9 mouse cellular contexts compared by ENCODE assay signal in the genomic region with DNA sequence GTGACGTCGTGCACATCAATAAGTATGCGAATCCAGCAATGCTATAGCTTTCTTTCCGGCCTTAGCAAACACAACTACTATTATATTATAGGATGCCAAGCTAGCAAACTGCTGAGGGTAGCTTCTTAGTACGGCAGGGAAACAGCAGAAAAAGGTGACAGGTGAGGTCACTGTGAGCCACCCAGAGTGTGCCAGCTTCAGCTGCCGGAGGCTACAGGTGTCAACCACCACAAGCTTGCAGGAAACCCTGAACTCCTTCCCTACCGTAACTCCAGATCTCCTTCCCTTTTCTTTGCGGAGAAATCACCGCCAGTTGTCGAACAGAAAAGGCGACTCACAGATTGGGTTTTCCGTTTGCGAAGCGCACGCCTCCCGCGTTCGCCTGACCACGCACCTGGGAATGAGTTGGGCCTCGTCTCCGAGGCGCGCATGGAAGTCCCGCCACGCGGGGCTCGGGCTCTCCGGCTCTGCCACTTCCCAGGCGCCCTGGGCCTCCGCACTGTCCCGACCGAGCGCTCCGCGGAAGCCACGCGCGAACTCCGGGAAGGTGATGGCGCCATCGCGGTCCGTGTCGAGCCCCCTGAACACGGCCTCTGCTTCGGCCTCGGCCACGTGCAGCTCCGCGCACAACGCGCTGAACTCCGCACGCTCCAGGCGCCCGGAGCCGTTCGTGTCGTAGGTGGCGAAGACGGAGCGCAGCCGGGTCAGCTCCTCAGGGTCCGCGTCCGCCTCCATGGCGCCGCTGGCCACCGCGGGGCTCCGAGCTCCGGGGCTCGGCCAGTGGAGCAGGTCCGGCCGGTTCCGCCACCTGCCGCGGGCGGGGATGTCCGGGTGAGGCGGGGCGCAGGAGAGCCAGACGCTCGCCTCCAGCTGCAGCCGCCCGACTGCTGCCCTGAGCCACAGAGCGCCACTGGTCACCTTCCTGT. TPM values are rescaled to one million over a fixed set of nuclear protein-coding genes. Genes with fewer than 3 reads are reported as not detected.
DNase-seq lines count a peak whose midpoint lies in the region; ATAC-seq lines count a peak whose summit lies in the region.
"Had no signal": no experiment of that assay in that cellular context is flagged by ENCODE, and none has a peak within 500 bp of the region (broad histone marks: within the 10 kb centered on the region; RNA-seq: fewer than 3 reads in every experiment).

A gene (minus strand): TSS at position 735 of the 926 bp plus-strand sequence.

- H3K9me3 ChIP-seq in forebrain, embryonic 10.5 days = no peaks in the 10 kb centered on the region
- no peaks in the 10 kb centered on the region for H3K9me3 ChIP-seq in hindbrain, embryonic 13.5 days
- H3K9me3 ChIP-seq in limb, embryonic 12.5 days = no peaks in the 10 kb centered on the region
- H3K9me3 ChIP-seq in midbrain, embryonic 13.5 days = no peaks in the 10 kb centered on the region
- no peaks in the 10 kb centered on the region for H3K9me3 ChIP-seq in stomach, embryonic 16.5 days (replicated peaks; ENCODE audit: control insufficient read depth, low read length)

- ATAC-seq in hindbrain, embryonic 13.5 days (ENCODE audit: low FRiP score) = peak; percentile 92
- peak; percentile 80 for ATAC-seq in limb, embryonic 12.5 days (ENCODE audit: insufficient number of reproducible peaks, insufficient read depth, low FRiP score, low TSS enrichment, low read depth)
- peak; percentile 91 for ATAC-seq in midbrain, embryonic 13.5 days
- ATAC-seq in stomach, embryonic 16.5 days (ENCODE audit: insufficient read depth, low FRiP score) = peak; percentile 94

- H3K36me3 ChIP-seq in forebrain, embryonic 10.5 days (replicated peaks) = no peaks in the 10 kb centered on the region
- H3K36me3 ChIP-seq in hindbrain, embryonic 13.5 days = no peaks in the 10 kb centered on the region
- no peaks in the 10 kb centered on the region for H3K36me3 ChIP-seq in limb, embryonic 12.5 days
- no peaks in the 10 kb centered on the region for H3K36me3 ChIP-seq in midbrain, embryonic 13.5 days
- no peaks in the 10 kb centered on the region for H3K36me3 ChIP-seq in stomach, embryonic 16.5 days (ENCODE audit: control insufficient read depth, insufficient read depth, low read length)

- peak within 1 kb of the TSS; percentile 99 for H3K4me2 ChIP-seq in hindbrain, embryonic 13.5 days
- H3K4me2 ChIP-seq in limb, embryonic 12.5 days = peak within 1 kb of the TSS; percentile 97
- peak within 1 kb of the TSS; percentile 97 for H3K4me2 ChIP-seq in midbrain, embryonic 13.5 days (replicated peaks)
- H3K4me2 ChIP-seq in stomach, embryonic 16.5 days (ENCODE audit: low read depth, low read length) = peak within 1 kb of the TSS; percentile 94

- peak within 1 kb of the TSS; percentile 65 for H3K4me3 ChIP-seq in forebrain, embryonic 10.5 days
- H3K4me3 ChIP-seq in hindbrain, embryonic 13.5 days = peak within 1 kb of the TSS; percentile 61
- H3K4me3 ChIP-seq in limb, embryonic 12.5 days (replicated peaks) = peak within 1 kb of the TSS; percentile 55
- H3K4me3 ChIP-seq in midbrain, embryonic 13.5 days (replicated peaks) = peak within 1 kb of the TSS; percentile 58
- peak within 1 kb of the TSS; percentile 60 for H3K4me3 ChIP-seq in stomach, embryonic 16.5 days (replicated peaks; ENCODE audit: low read length)

- WGBS in forebrain, embryonic 10.5 days = 6% methylated on average over 87 of the region's 87 CpGs
- WGBS in hindbrain, embryonic 13.5 days = 6% methylated on average over 87 of the region's 87 CpGs
- 5% methylated on average over 78 of the region's 87 CpGs for WGBS in limb, embryonic 12.5 days
- 5% methylated on average over 85 of the region's 87 CpGs for WGBS in midbrain, embryonic 13.5 days
- 3% methylated on average over 87 of the region's 87 CpGs for WGBS in stomach, embryonic 16.5 days

- peak; percentile 16 to 19 for DNase-seq in gastrocnemius, postnatal 4 days (ENCODE audit: low spot score in 2 of 2)
- DNase-seq in gastrocnemius, adult 8-10 months (ENCODE audit: low spot score in 2 of 2) = no peak
- peak; percentile 53 for DNase-seq in forebrain, embryonic 10.5 days (ENCODE audit: extremely low spot score, low spot score)
- DNase-seq in spleen, postnatal 4 days (ENCODE audit: low spot score in 2 of 2) = no peak

- H3K27ac ChIP-seq in forebrain, embryonic 10.5 days = peak within 1 kb of the TSS; percentile 86
- H3K27ac ChIP-seq in hindbrain, embryonic 13.5 days = no peak within 1 kb of the TSS
- no peak within 1 kb of the TSS for H3K27ac ChIP-seq in limb, embryonic 12.5 days
- H3K27ac ChIP-seq in midbrain, embryonic 13.5 days = no peak within 1 kb of the TSS
- peak within 1 kb of the TSS; percentile 72 for H3K27ac ChIP-seq in stomach, embryonic 16.5 days (ENCODE audit: low read length)

- peaks cover 43% of the 10 kb centered on the region for H3K27me3 ChIP-seq in forebrain, embryonic 10.5 days (ENCODE audit: poor library complexity, severe bottlenecking)
- peaks cover 34% of the 10 kb centered on the region for H3K27me3 ChIP-seq in hindbrain, embryonic 13.5 days
- peaks cover 30% of the 10 kb centered on the region for H3K27me3 ChIP-seq in limb, embryonic 12.5 days
- peaks cover 33% of the 10 kb centered on the region for H3K27me3 ChIP-seq in midbrain, embryonic 13.5 days
- H3K27me3 ChIP-seq in stomach, embryonic 16.5 days (ENCODE audit: control insufficient read depth, insufficient read depth, low read length) = no peaks in the 10 kb centered on the region

- H3K4me1 ChIP-seq in forebrain, embryonic 10.5 days = peaks cover 11% of the 10 kb centered on the region
- peaks cover 11% of the 10 kb centered on the region; the same call in 1 of the 2 replicates for H3K4me1 ChIP-seq in hindbrain, embryonic 13.5 days (replicated peaks)
- H3K4me1 ChIP-seq in limb, embryonic 12.5 days (replicated peaks) = peaks cover 4% of the 10 kb centered on the region; the same call in 1 of the 2 replicates
- peaks cover 12% of the 10 kb centered on the region for H3K4me1 ChIP-seq in midbrain, embryonic 13.5 days (replicated peaks)
- 0 out of 2 replicates have a peak, but pooled peaks cover 5% of the 10 kb centered on the region for H3K4me1 ChIP-seq in stomach, embryonic 16.5 days (ENCODE audit: control insufficient read depth, insufficient read depth, low read length)

- H3K9ac ChIP-seq in hindbrain, embryonic 13.5 days = peak within 1 kb of the TSS; percentile 74
- peak within 1 kb of the TSS; percentile 63 for H3K9ac ChIP-seq in limb, embryonic 12.5 days (replicated peaks)
- H3K9ac ChIP-seq in midbrain, embryonic 13.5 days (replicated peaks) = peak within 1 kb of the TSS; percentile 68
- peak within 1 kb of the TSS; percentile 76 for H3K9ac ChIP-seq in stomach, embryonic 16.5 days (ENCODE audit: low read length)

RNA-seq across cellular contexts. Expression of the gene that starts here (rescaled TPM):
- total RNA-seq in gastrocnemius, postnatal 4 days (2021) = under 1 TPM; 0.22 to 0.39 TPM
- not detected for total RNA-seq in gastrocnemius, adult 8-10 months (2022)
- polyA plus RNA-seq in forebrain, embryonic 10.5 days (2016; fragmentation: Nextera tagmentation; extraction: Ambion mirVana) = 1.8 and 2.3 TPM in 2 replicates
- 0.22 and 0.31 TPM in 2 replicates for polyA plus RNA-seq in hindbrain, embryonic 13.5 days (2015; fragmentation: Nextera tagmentation; extraction: Ambion mirVana)
- polyA plus RNA-seq in limb, embryonic 12.5 days (2016; fragmentation: Nextera tagmentation; extraction: Ambion mirVana) = 1.4 and 1.5 TPM in 2 replicates
- polyA plus RNA-seq in midbrain, embryonic 13.5 days (2015; fragmentation: Nextera tagmentation; extraction: Ambion mirVana) = 0.08 and 0.09 TPM in 2 replicates
- 9.8 and 10.8 TPM in 2 replicates for polyA plus RNA-seq in stomach, embryonic 16.5 days (2015; fragmentation: Nextera tagmentation; extraction: Ambion mirVana)
- total RNA-seq: MEL had no signal

Comparison
In these comparisons a context has a peak if more than half of its experiments do, and no peak if none do; other contexts are left out.
1. Peak in DNase-seq in gastrocnemius, postnatal 4 days; RNA of the gene not detected or under 1 TPM.
2. Peak in ATAC-seq, H3K4me3 ChIP-seq, H3K9ac ChIP-seq and H3K4me2 ChIP-seq in hindbrain, embryonic 13.5 days; RNA of the gene not detected or under 1 TPM.
3. Peak in ATAC-seq, H3K4me3 ChIP-seq, H3K9ac ChIP-seq and H3K4me2 ChIP-seq in midbrain, embryonic 13.5 days; RNA of the gene not detected or under 1 TPM.
4. H3K27ac ChIP-seq: peak in forebrain, embryonic 10.5 days (single experiment) and stomach, embryonic 16.5 days (single experiment); none in hindbrain, embryonic 13.5 days (single experiment), limb, embryonic 12.5 days (single experiment) and midbrain, embryonic 13.5 days (single experiment).
5. Peak in every context shown above with its lines, with median percentiles within 50 percentile points of each other: H3K4me3 ChIP-seq, ATAC-seq, H3K4me2 ChIP-seq and H3K9ac ChIP-seq.